Mouse (Mus musculus) liver, postnatal 0 days (tissue): ENCODE measurements at regions not wholly inside any gene's neighbourhood (a gene's known extent, or its start where the extent isn't known, plus 50 kb on each side); places are given as distances from the start of the nearest gene placed in this dataset.

Experiments
- CTCF ChIP-seq: sonication (generic); IDR thresholded peaks from 2 replicates; pipeline ENCODE4 v1.5.1; 2016; ENCODE audit warnings: antibody characterized with exemption, low read depth
- EP300 ChIP-seq: IDR thresholded peaks from 2 replicates; pipeline ENCODE4 v1.6.1; 2016; ENCODE audit warnings: antibody characterized with exemption, low read depth, mild to moderate bottlenecking

DNA sequence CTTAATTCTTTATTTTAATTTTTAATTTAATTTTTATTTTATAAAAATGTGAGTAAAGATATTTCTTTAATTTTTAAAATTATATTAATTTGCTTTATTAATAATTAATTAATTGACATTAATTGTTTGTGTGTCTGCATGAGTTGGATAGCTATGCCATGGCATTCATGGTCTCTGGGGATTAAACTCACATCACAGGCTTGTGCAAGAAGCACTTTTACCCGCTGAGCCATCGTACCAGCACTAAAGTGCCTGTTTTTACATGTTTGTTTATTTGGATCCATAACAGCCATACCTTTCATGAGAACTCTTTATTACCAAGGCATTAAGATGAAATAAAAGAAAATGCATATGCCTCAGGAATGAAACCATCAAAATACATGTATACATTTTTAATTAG is 453.7 kb upstream of the Arid1b start:
- TF ChIP-seq EP300: no peak
- no peak for TF ChIP-seq CTCF
